Comparison of ENCODE assay signal across 21 mouse cellular contexts in the genomic region with DNA sequence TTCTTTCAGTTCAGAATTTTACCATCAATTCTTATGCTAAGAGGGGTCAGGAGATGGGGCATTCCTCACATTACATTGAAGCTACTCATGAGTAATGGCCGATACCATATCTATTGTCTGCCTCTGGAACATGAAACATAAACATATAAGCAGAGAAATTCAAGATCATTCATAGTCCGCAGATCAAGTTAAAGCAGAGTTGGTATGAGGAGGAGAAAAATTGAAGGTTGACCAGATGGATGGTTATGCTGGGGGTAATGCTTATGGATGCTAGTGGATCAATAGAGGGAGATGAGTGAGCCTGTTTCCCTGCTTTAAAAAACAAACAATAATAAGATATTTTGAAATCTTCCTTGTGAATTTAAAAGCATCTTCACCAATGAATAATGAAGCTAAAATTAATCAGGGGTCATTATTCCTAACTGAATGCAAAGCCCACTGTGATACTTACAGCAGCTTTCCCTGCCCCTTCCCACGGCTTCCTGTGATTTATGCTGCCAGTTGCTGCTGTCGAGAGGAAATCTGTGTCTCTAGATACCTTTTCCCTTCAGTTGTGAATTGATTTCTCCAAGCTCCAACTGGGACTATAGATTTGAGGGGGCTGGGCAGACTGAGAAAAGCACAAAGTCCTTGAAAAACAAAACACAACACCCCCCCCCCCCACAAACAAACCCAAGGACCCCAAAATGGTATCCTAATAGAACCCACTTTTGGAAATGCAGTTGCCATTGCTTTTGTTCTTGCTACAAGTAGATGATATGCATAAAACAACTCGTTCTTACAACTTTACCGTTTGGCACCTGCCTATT.
DNase-seq lines count a peak whose midpoint lies in the region; ATAC-seq and TF ChIP-seq lines count a peak whose summit lies in the region.
"Had no signal": no experiment of that assay in that cellular context is flagged by ENCODE, and none has a peak within 500 bp of the region (broad histone marks: within the 10 kb centered on the region; RNA-seq: fewer than 3 reads in every experiment).

No protein-coding gene starts in this region.

- no peak overlapping the region for H3K9ac ChIP-seq in midbrain, postnatal 0 days (replicated peaks; ENCODE audit: low read length, poor library complexity, severe bottlenecking)
- H3K9ac ChIP-seq in forebrain, embryonic 14.5 days (ENCODE audit: low read length), result no peak overlapping the region
- no peak overlapping the region for H3K9ac ChIP-seq in neural tube, embryonic 14.5 days (replicated peaks; ENCODE audit: low read depth, low read length)
- H3K9ac ChIP-seq: embryonic facial prominence, embryonic 12.5 days had no signal

- peaks cover 9% of the 10 kb centered on the region; the same call in 1 of the 2 replicates for H3K36me3 ChIP-seq in midbrain, embryonic 10.5 days
- no peaks in the 10 kb centered on the region for H3K36me3 ChIP-seq in midbrain, postnatal 0 days (ENCODE audit: insufficient read depth, low read length)
- H3K36me3 ChIP-seq in forebrain, embryonic 14.5 days (ENCODE audit: control insufficient read depth, insufficient read depth, low read length), result no peaks in the 10 kb centered on the region
- no peaks in the 10 kb centered on the region for H3K36me3 ChIP-seq in neural tube, embryonic 14.5 days (ENCODE audit: control insufficient read depth, insufficient read depth, low read length)
- H3K36me3 ChIP-seq: embryonic facial prominence, embryonic 12.5 days had no signal

- H3K4me1 ChIP-seq in midbrain, embryonic 10.5 days, result peaks cover 62% of the 10 kb centered on the region
- H3K4me1 ChIP-seq in midbrain, postnatal 0 days (ENCODE audit: insufficient read depth, low read length), result no peaks in the 10 kb centered on the region
- peaks cover 17% of the 10 kb centered on the region; the same call in 1 of the 2 replicates for H3K4me1 ChIP-seq in forebrain, embryonic 14.5 days (ENCODE audit: control insufficient read depth, insufficient read depth, low read length)
- H3K4me1 ChIP-seq in neural tube, embryonic 14.5 days (ENCODE audit: control insufficient read depth, insufficient read depth, low read length), result peaks cover 12% of the 10 kb centered on the region; the same call in 1 of the 2 replicates
- H3K4me1 ChIP-seq: embryonic facial prominence, embryonic 12.5 days had no signal

- TF ChIP-seq CTCF in midbrain, postnatal 0 days (IDR thresholded peaks at IDR 0.05), result no peak

- no peaks in the 10 kb centered on the region for H3K9me3 ChIP-seq in midbrain, embryonic 10.5 days (replicated peaks)
- H3K9me3 ChIP-seq in midbrain, postnatal 0 days (ENCODE audit: low read length), result no peaks in the 10 kb centered on the region
- no peaks in the 10 kb centered on the region for H3K9me3 ChIP-seq in forebrain, embryonic 14.5 days (replicated peaks; ENCODE audit: control insufficient read depth, low read length)
- no peaks in the 10 kb centered on the region for H3K9me3 ChIP-seq in neural tube, embryonic 14.5 days (ENCODE audit: control insufficient read depth, low read length)
- H3K9me3 ChIP-seq: embryonic facial prominence, embryonic 12.5 days had no signal

- H3K4me2 ChIP-seq in midbrain, postnatal 0 days (ENCODE audit: low read depth, low read length, poor library complexity, severe bottlenecking), result no peak overlapping the region
- H3K4me2 ChIP-seq in forebrain, embryonic 14.5 days (ENCODE audit: low read length), result no peak overlapping the region
- H3K4me2 ChIP-seq in neural tube, embryonic 14.5 days (ENCODE audit: low read depth, low read length), result no peak overlapping the region
- H3K4me2 ChIP-seq: embryonic facial prominence, embryonic 12.5 days had no signal

- WGBS in midbrain, embryonic 10.5 days, result 50% methylated on average over 6 of the region's 6 CpGs
- 32% methylated on average over 6 of the region's 6 CpGs for WGBS in midbrain, postnatal 0 days
- WGBS in forebrain, embryonic 14.5 days, result 46% methylated on average over 6 of the region's 6 CpGs
- 11% methylated on average over 6 of the region's 6 CpGs for WGBS in neural tube, embryonic 14.5 days

- no peak for ATAC-seq in midbrain, postnatal 0 days (ENCODE audit: low FRiP score)
- ATAC-seq in forebrain, embryonic 14.5 days, result no peak
- no peak for ATAC-seq in neural tube, embryonic 14.5 days (ENCODE audit: low read depth)
- ATAC-seq: intestine, postnatal 0 days had no signal

- no peak for DNase-seq in midbrain, embryonic 10.5 days (ENCODE audit: low spot score)
- DNase-seq in midbrain, postnatal 0 days (ENCODE audit: low spot score), result no peak
- DNase-seq in forebrain, embryonic 14.5 days (ENCODE audit: low spot score), result peak; percentile 14
- peak; percentile 62 for DNase-seq in mesoderm, embryonic 11.5 days (ENCODE audit: low read depth, low spot score)
- no peak for DNase-seq in right cerebral cortex, adult 18-20 months
- no peak for DNase-seq in gastrocnemius, adult 18-20 months (ENCODE audit: low spot score)
- DNase-seq in heart, postnatal 14 days, result no peak
- DNase-seq: adrenal gland, adult 8-10 months; B cell, adult 2 months; cerebellum, adult 9-11 months; gastrocnemius, adult 2 months; heart, postnatal 10 days; kidney, postnatal 10 days; layer of hippocampus, adult 9-11 months; liver; lung, adult 18-20 months; lung, postnatal 4 days; right cerebral cortex, postnatal 4 days had no signal

- peak overlapping the region; percentile 82 for H3K27ac ChIP-seq in midbrain, embryonic 10.5 days (replicated peaks)
- H3K27ac ChIP-seq in midbrain, postnatal 0 days (ENCODE audit: low read depth, low read length), result no peak overlapping the region
- H3K27ac ChIP-seq in forebrain, embryonic 14.5 days (ENCODE audit: low read depth, low read length), result peak overlapping the region; percentile 52; the same call in 1 of the 2 replicates
- H3K27ac ChIP-seq in neural tube, embryonic 14.5 days (ENCODE audit: low read depth, low read length), result peak overlapping the region; percentile 74
- H3K27ac ChIP-seq: embryonic facial prominence, embryonic 12.5 days; gastrocnemius, adult 2 months had no signal

- intact Hi-C loops in heart, postnatal 14 days (cut with DNase I), result no loop called here

- peak overlapping the region; percentile 11; the same call in 1 of the 2 replicates for H3K4me3 ChIP-seq in midbrain, embryonic 10.5 days
- no peak overlapping the region for H3K4me3 ChIP-seq in midbrain, postnatal 0 days (ENCODE audit: low read depth, low read length)
- no peak overlapping the region for H3K4me3 ChIP-seq in forebrain, embryonic 14.5 days (ENCODE audit: low read depth, low read length)
- no peak overlapping the region for H3K4me3 ChIP-seq in neural tube, embryonic 14.5 days (ENCODE audit: low read depth, low read length)
- H3K4me3 ChIP-seq: embryonic facial prominence, embryonic 12.5 days; gastrocnemius, adult 2 months had no signal

- peaks cover 7% of the 10 kb centered on the region; the same call in 1 of the 2 replicates for H3K27me3 ChIP-seq in midbrain, embryonic 10.5 days (ENCODE audit: low read depth, poor library complexity, severe bottlenecking)
- H3K27me3 ChIP-seq in midbrain, postnatal 0 days (ENCODE audit: insufficient read depth, low read length), result no peaks in the 10 kb centered on the region
- no peaks in the 10 kb centered on the region for H3K27me3 ChIP-seq in forebrain, embryonic 14.5 days (replicated peaks; ENCODE audit: control insufficient read depth, insufficient read depth, low read length)
- H3K27me3 ChIP-seq in neural tube, embryonic 14.5 days (ENCODE audit: control insufficient read depth, insufficient read depth, low read length), result no peaks in the 10 kb centered on the region
- H3K27me3 ChIP-seq: embryonic facial prominence, embryonic 12.5 days had no signal

Comparison
In these comparisons a context has a peak if more than half of its experiments do, and no peak if none do; other contexts are left out.
1. DNase-seq: peak in forebrain, embryonic 14.5 days (single experiment) and mesoderm, embryonic 11.5 days (single experiment); none in midbrain, embryonic 10.5 days (single experiment), midbrain, postnatal 0 days (single experiment), right cerebral cortex, adult 18-20 months (single experiment), gastrocnemius, adult 18-20 months (single experiment) and heart, postnatal 14 days (0 of 2).